Mouse (Mus musculus): ENCODE data around the gene Olfr1368. TPM values are rescaled to one million over a fixed set of nuclear protein-coding genes. Genes with fewer than 3 reads are reported as not detected.

Gene Olfr1368
- total RNA-seq, 1 experiment from 2014 or later, result not detected

Other genes with a start within 250 kb of the Olfr1368 start
- not detected in 2 replicates for gene Olfr1370, start 70.9 kb downstream of the Olfr1368 start, total RNA-seq (2017)
- gene Olfr1369-ps1, start 34.4 kb downstream of the Olfr1368 start, total RNA-seq (2017), result not detected in 2 replicates
- gene Olfr263, start 16.2 kb downstream of the Olfr1368 start, total RNA-seq (2017), result not detected in 2 replicates
- 85.7 and 96.0 TPM in 2 replicates for gene Trim27, start 33.6 kb upstream of the Olfr1368 start, total RNA-seq (2017)
- not detected in 2 replicates for gene Gpx5, start 146.9 kb upstream of the Olfr1368 start, total RNA-seq (2017)
- gene Gpx6, start 166.3 kb upstream of the Olfr1368 start, total RNA-seq (2017), result not detected in 2 replicates
- gene Olfr1367, start 201.0 kb upstream of the Olfr1368 start, total RNA-seq (2017), result not detected in 2 replicates
- 2.3 and 2.7 TPM in 2 replicates for gene Zscan12, start 217.0 kb upstream of the Olfr1368 start, total RNA-seq (2017)